Mouse (Mus musculus) T-cell, adult 66 days (primary cell): ENCODE results near the gene Lrrtm1. TPM values are rescaled to one million over a fixed set of nuclear protein-coding genes. Genes with fewer than 3 reads are reported as not detected.

Source experiments
- total RNA-seq, 2 experiments: library from RNA; stranded (reverse); gene quantifications; 3 replicates in 1 of 2; 4 replicates in 1 of 2; pipeline ENCODE4 v1.2.4; 2023

Gene Lrrtm1
- total RNA-seq: not detected

DNA sequence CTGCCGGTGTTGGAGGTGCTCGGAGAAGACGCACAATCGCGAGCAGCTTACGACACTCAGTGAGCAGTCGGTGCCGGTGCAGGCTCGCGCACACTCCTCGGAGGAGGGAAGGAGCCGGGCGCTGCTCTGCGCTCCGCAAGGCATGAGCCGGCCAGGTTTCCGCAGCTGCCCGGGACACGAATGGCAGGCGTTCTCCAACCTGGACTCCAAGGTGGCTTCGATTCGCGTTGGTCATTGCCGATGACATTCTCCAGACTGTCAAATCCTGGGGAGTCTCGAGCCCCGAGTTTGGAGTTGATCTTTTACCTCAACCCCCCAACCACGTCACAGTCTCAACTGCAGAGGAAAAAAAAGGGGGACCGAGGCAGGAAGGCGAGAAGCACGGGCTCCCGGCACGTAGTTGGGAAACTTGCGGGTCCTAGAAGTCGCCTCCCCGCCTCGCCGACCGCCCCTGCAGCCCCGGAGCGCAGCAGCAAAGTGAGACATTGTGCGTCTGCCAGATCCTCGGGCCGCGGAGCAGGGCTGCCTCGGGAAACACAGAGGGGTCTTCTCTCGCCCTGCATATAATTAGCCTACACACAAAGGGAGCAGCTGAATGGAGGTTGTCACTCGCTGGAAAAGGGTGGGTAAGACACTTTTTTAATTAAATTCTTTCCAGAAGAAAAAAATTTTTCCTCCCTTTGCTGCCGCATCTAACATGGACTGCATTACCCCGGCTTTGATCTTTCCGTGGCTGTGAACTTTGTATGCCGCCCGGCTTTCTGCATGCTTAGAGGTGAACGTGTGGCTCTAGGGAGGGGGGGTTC, at the start of gene Lrrtm1:
Gene Lrrtm1 (plus strand): TSS at position 89 of the 806 bp plus-strand sequence.

